17 mouse cellular contexts compared by ENCODE assay signal in the genomic region with DNA sequence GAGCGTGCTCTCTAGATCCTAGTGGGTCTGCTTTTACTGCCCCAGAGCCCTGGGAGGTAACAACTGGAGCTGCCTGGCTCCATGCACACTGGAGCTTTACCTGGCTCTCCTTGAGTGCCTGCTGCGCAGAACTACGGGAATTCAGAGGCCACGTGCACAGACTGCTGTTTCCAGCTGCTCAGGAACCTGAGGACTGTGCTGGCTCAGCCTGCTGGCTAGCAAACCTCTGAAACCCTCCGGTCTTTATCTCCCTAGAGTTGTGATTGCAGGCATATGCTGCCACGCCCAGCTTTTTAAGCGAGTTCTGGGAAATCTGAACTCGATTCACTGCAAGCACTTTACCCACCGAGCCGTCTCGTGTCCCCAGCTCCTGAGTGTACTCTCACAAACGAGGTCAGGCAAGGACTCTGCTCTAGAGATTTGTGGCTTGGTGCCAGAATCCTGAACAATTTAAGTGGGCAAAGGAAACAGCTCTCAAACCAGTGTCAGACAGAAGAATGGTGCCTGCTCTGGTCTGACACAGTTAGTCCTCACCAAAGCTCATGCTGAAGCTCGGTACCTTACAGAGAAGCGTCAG. TPM values are rescaled to one million over a fixed set of nuclear protein-coding genes. Genes with fewer than 3 reads are reported as not detected.
A peak's percentile ranks its signal among the peaks of the same experiment; 100 is the strongest.
DNase-seq lines count a peak whose midpoint lies in the region; ATAC-seq lines count a peak whose summit lies in the region.
"Had no signal": no experiment of that assay in that cellular context is flagged by ENCODE, and none has a peak within 500 bp of the region (broad histone marks: within the 10 kb centered on the region; RNA-seq: fewer than 3 reads in every experiment).

No protein-coding gene starts in this region.

- WGBS in kidney, embryonic 16.5 days = 70% methylated on average over 14 of the region's 14 CpGs
- WGBS in forebrain, embryonic 11.5 days = 82% methylated on average over 14 of the region's 14 CpGs
- WGBS in hindbrain, embryonic 16.5 days = 84% methylated on average over 14 of the region's 14 CpGs

- DNase-seq in cerebellum, postnatal 14 days = peak; percentile 3 to 19
- DNase-seq in cerebellum, adult 9-11 months = no peak
- DNase-seq in kidney, postnatal 10 days = peak; percentile 13
- peak; percentile 6 to 10 for DNase-seq in heart, postnatal 36 days
- DNase-seq in lung, postnatal 36 days = peak; percentile 57
- DNase-seq in forebrain, embryonic 11.5 days (ENCODE audit: low spot score) = no peak
- DNase-seq: B cell, adult 2 months; cerebellum, adult 8-10 months; forebrain, postnatal 0 days had no signal

- H3K27ac ChIP-seq in kidney, embryonic 16.5 days (ENCODE audit: low read length) = no peak overlapping the region
- no peak overlapping the region for H3K27ac ChIP-seq in forebrain, embryonic 11.5 days (ENCODE audit: low read depth, low read length)
- H3K27ac ChIP-seq in hindbrain, embryonic 16.5 days (ENCODE audit: low read depth, low read length) = no peak overlapping the region
- H3K27ac ChIP-seq: embryonic facial prominence, embryonic 12.5 days; layer of hippocampus, adult 2 months; limb, embryonic 12.5 days; lung, embryonic 15.5 days had no signal

- H3K9me3 ChIP-seq in kidney, embryonic 16.5 days (ENCODE audit: low read length) = no peaks in the 10 kb centered on the region
- H3K9me3 ChIP-seq in forebrain, embryonic 11.5 days (ENCODE audit: control insufficient read depth, low read length) = no peaks in the 10 kb centered on the region; the same call in 1 of the 2 replicates
- no peaks in the 10 kb centered on the region for H3K9me3 ChIP-seq in hindbrain, embryonic 16.5 days (ENCODE audit: control insufficient read depth, low read length)
- H3K9me3 ChIP-seq: embryonic facial prominence, embryonic 12.5 days; limb, embryonic 12.5 days; lung, embryonic 15.5 days had no signal

- peaks cover 10% of the 10 kb centered on the region; the same call in 1 of the 2 replicates for H3K27me3 ChIP-seq in kidney, embryonic 16.5 days (ENCODE audit: insufficient read depth, low read length)
- H3K27me3 ChIP-seq in forebrain, embryonic 11.5 days (ENCODE audit: control insufficient read depth, insufficient read depth, low read length) = no peaks in the 10 kb centered on the region
- no peaks in the 10 kb centered on the region for H3K27me3 ChIP-seq in hindbrain, embryonic 16.5 days (replicated peaks; ENCODE audit: control insufficient read depth, insufficient read depth, low read length)

- no peak overlapping the region for H3K4me3 ChIP-seq in kidney, embryonic 16.5 days (ENCODE audit: low read length)
- no peak overlapping the region for H3K4me3 ChIP-seq in forebrain, embryonic 11.5 days (ENCODE audit: low read depth, low read length)
- H3K4me3 ChIP-seq in hindbrain, embryonic 16.5 days (ENCODE audit: low read length) = no peak overlapping the region
- H3K4me3 ChIP-seq: embryonic facial prominence, embryonic 12.5 days; layer of hippocampus, adult 2 months; limb, embryonic 12.5 days; lung, embryonic 15.5 days had no signal

- no peaks in the 10 kb centered on the region for H3K4me1 ChIP-seq in kidney, embryonic 16.5 days (ENCODE audit: insufficient read depth, low read length)
- H3K4me1 ChIP-seq in forebrain, embryonic 11.5 days (replicated peaks; ENCODE audit: control insufficient read depth, insufficient read depth, low read length) = no peaks in the 10 kb centered on the region
- no peaks in the 10 kb centered on the region for H3K4me1 ChIP-seq in hindbrain, embryonic 16.5 days (ENCODE audit: control insufficient read depth, insufficient read depth, low read depth, low read length)
- H3K4me1 ChIP-seq: embryonic facial prominence, embryonic 12.5 days; limb, embryonic 12.5 days had no signal

- H3K9ac ChIP-seq in kidney, embryonic 16.5 days (replicated peaks; ENCODE audit: low read length) = no peak overlapping the region
- H3K9ac ChIP-seq in forebrain, embryonic 11.5 days (ENCODE audit: low read length) = no peak overlapping the region
- H3K9ac ChIP-seq in hindbrain, embryonic 16.5 days (ENCODE audit: low read depth, low read length) = no peak overlapping the region
- H3K9ac ChIP-seq: embryonic facial prominence, embryonic 12.5 days; forebrain, postnatal 0 days; limb, embryonic 12.5 days; lung, embryonic 15.5 days had no signal

- ATAC-seq in kidney, embryonic 16.5 days (ENCODE audit: low FRiP score, low TSS enrichment) = no peak
- no peak for ATAC-seq in forebrain, embryonic 11.5 days (replicated peaks; ENCODE audit: low FRiP score)
- ATAC-seq in hindbrain, embryonic 16.5 days = no peak
- ATAC-seq: forebrain, postnatal 0 days had no signal

- H3K4me2 ChIP-seq in kidney, embryonic 16.5 days (replicated peaks; ENCODE audit: low read depth, low read length) = no peak overlapping the region
- H3K4me2 ChIP-seq in forebrain, embryonic 11.5 days (ENCODE audit: low read depth, low read length, severe bottlenecking) = no peak overlapping the region
- H3K4me2 ChIP-seq in hindbrain, embryonic 16.5 days (ENCODE audit: low read length) = no peak overlapping the region
- H3K4me2 ChIP-seq: embryonic facial prominence, embryonic 12.5 days; limb, embryonic 12.5 days; lung, embryonic 15.5 days had no signal

- no peaks in the 10 kb centered on the region for H3K36me3 ChIP-seq in kidney, embryonic 16.5 days (ENCODE audit: insufficient read depth, low read length)
- H3K36me3 ChIP-seq in forebrain, embryonic 11.5 days (ENCODE audit: control insufficient read depth, insufficient read depth, low read length) = no peaks in the 10 kb centered on the region
- H3K36me3 ChIP-seq in hindbrain, embryonic 16.5 days (ENCODE audit: control insufficient read depth, insufficient read depth, low read length) = no peaks in the 10 kb centered on the region
- H3K36me3 ChIP-seq: embryonic facial prominence, embryonic 12.5 days; limb, embryonic 12.5 days; lung, embryonic 15.5 days had no signal

- intact Hi-C loops in heart, postnatal 36 days (cut with DNase I) = no loop called here

RNA-seq across cellular contexts. Expression of a gene that starts 10.7 kb away (rescaled TPM):
- polyA plus RNA-seq in kidney, embryonic 16.5 days (2015; fragmentation: Nextera tagmentation; extraction: Ambion mirVana) = not detected in 2 replicates
- not detected for total RNA-seq in heart, postnatal 36 days (2021)
- not detected in 2 replicates for polyA plus RNA-seq in forebrain, embryonic 11.5 days (2014; fragmentation: Nextera tagmentation; extraction: Ambion mirVana)
- polyA plus RNA-seq in hindbrain, embryonic 16.5 days (2015; fragmentation: Nextera tagmentation; extraction: Ambion mirVana) = not detected in 2 replicates
- total RNA-seq: adrenal gland, postnatal 4 days; forebrain, postnatal 0 days; hematopoietic stem cell, adult 5-6 weeks; layer of hippocampus, adult 2 months had no signal
- polyA plus RNA-seq: embryonic facial prominence, embryonic 12.5 days; forebrain, postnatal 0 days; limb, embryonic 12.5 days; lung, embryonic 15.5 days had no signal

RNA-seq across cellular contexts. Expression of a gene that starts 13.8 kb away (rescaled TPM):
- polyA plus RNA-seq in kidney, embryonic 16.5 days (2015; fragmentation: Nextera tagmentation; extraction: Ambion mirVana) = not detected in 2 replicates
- not detected for total RNA-seq in heart, postnatal 36 days (2021)
- polyA plus RNA-seq in forebrain, embryonic 11.5 days (2014; fragmentation: Nextera tagmentation; extraction: Ambion mirVana) = not detected in 2 replicates
- not detected in 2 replicates for polyA plus RNA-seq in hindbrain, embryonic 16.5 days (2015; fragmentation: Nextera tagmentation; extraction: Ambion mirVana)
- total RNA-seq: adrenal gland, postnatal 4 days; forebrain, postnatal 0 days; hematopoietic stem cell, adult 5-6 weeks; layer of hippocampus, adult 2 months had no signal
- polyA plus RNA-seq: embryonic facial prominence, embryonic 12.5 days; forebrain, postnatal 0 days; limb, embryonic 12.5 days; lung, embryonic 15.5 days had no signal

RNA-seq across cellular contexts. Expression of a gene that starts 17.1 kb away (rescaled TPM):
- polyA plus RNA-seq in kidney, embryonic 16.5 days (2015; fragmentation: Nextera tagmentation; extraction: Ambion mirVana) = not detected in 2 replicates
- not detected for total RNA-seq in heart, postnatal 36 days (2021)
- polyA plus RNA-seq in forebrain, embryonic 11.5 days (2014; fragmentation: Nextera tagmentation; extraction: Ambion mirVana) = not detected in 2 replicates
- polyA plus RNA-seq in hindbrain, embryonic 16.5 days (2015; fragmentation: Nextera tagmentation; extraction: Ambion mirVana) = not detected in 2 replicates
- total RNA-seq: adrenal gland, postnatal 4 days; forebrain, postnatal 0 days; hematopoietic stem cell, adult 5-6 weeks; layer of hippocampus, adult 2 months had no signal
- polyA plus RNA-seq: embryonic facial prominence, embryonic 12.5 days; forebrain, postnatal 0 days; limb, embryonic 12.5 days; lung, embryonic 15.5 days had no signal

RNA-seq across cellular contexts. Expression of a gene that starts 20.2 kb away (rescaled TPM):
- polyA plus RNA-seq in kidney, embryonic 16.5 days (2015; fragmentation: Nextera tagmentation; extraction: Ambion mirVana) = not detected in 2 replicates
- total RNA-seq in heart, postnatal 36 days (2021) = not detected
- not detected in 2 replicates for polyA plus RNA-seq in forebrain, embryonic 11.5 days (2014; fragmentation: Nextera tagmentation; extraction: Ambion mirVana)
- not detected in 2 replicates for polyA plus RNA-seq in hindbrain, embryonic 16.5 days (2015; fragmentation: Nextera tagmentation; extraction: Ambion mirVana)
- total RNA-seq: adrenal gland, postnatal 4 days; forebrain, postnatal 0 days; hematopoietic stem cell, adult 5-6 weeks; layer of hippocampus, adult 2 months had no signal
- polyA plus RNA-seq: embryonic facial prominence, embryonic 12.5 days; forebrain, postnatal 0 days; limb, embryonic 12.5 days; lung, embryonic 15.5 days had no signal

RNA-seq across cellular contexts. Expression of a gene that starts 23.3 kb away (rescaled TPM):
- not detected in 2 replicates for polyA plus RNA-seq in kidney, embryonic 16.5 days (2015; fragmentation: Nextera tagmentation; extraction: Ambion mirVana)
- not detected for total RNA-seq in heart, postnatal 36 days (2021)
- polyA plus RNA-seq in forebrain, embryonic 11.5 days (2014; fragmentation: Nextera tagmentation; extraction: Ambion mirVana) = not detected in 2 replicates
- polyA plus RNA-seq in hindbrain, embryonic 16.5 days (2015; fragmentation: Nextera tagmentation; extraction: Ambion mirVana) = not detected in 2 replicates
- total RNA-seq: adrenal gland, postnatal 4 days; forebrain, postnatal 0 days; hematopoietic stem cell, adult 5-6 weeks; layer of hippocampus, adult 2 months had no signal
- polyA plus RNA-seq: embryonic facial prominence, embryonic 12.5 days; forebrain, postnatal 0 days; limb, embryonic 12.5 days; lung, embryonic 15.5 days had no signal

Comparison
In these comparisons a context has a peak if more than half of its experiments do, and no peak if none do; other contexts are left out.
1. DNase-seq: peak in cerebellum, postnatal 14 days (2 of 2), kidney, postnatal 10 days (single experiment), heart, postnatal 36 days (2 of 2) and lung, postnatal 36 days (single experiment); none in cerebellum, adult 9-11 months (single experiment) and forebrain, embryonic 11.5 days (single experiment).